Mouse (Mus musculus): ENCODE measurements at regions not wholly inside any gene's neighbourhood (a gene's known extent, or its start where the extent isn't known, plus 50 kb on each side); places are given as distances from the start of the nearest gene placed in this dataset.

DNA sequence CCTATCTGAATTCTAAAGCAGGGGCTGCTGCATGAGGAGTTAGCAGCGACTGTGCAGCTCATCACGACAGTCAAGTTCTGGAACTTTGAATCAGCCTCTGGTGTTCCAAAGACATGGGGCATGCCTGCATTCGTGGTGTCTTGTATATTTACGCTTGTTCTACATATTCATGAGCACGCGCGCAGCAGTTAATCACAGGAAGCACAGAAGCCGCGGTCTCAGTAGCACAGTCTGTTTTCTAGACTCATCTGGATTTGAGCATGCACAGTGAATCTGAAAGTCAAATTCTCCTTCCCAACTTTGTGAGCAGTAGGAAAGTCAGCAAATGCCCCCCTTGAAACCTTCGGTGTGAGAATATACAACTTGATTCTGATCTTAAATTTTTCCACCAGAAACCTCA is 327.3 kb downstream of the Plk2 start:
- no peak overlapping the region for H3K9ac ChIP-seq
- ATAC-seq (ENCODE audit: low FRiP score) = no peak
- H3K4me2 ChIP-seq = no peak overlapping the region

DNA sequence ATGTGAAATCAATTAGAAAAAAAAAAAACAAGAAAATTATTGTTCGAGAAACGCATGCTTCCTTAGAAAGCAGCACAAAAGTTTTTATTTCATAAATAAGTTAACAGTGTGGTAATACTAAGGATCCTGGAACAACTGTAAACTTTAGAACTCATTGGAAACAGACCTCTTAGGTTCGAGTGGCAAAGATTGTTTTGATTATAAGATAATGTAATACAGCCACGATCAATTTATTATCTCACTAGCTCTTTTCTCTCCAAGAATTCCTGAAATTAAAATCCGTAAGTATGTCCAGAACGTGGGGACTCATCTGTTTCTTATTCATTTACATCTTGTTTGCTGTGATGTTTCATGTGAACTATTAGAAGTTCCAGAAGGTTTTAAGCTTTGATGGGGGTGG is 327.9 kb downstream of the Plk2 start:
- Histone ChIP-seq H3K4me3 (no peak overlapping the region), H3K4me1 (replicated peaks) (no peaks in the 10 kb centered on the region), H3K9ac (no peak overlapping the region), H3K36me3 (no peaks in the 10 kb centered on the region), H3K27ac (no peak overlapping the region), H3K27me3 (no peaks in the 10 kb centered on the region), H3K9me3 (no peaks in the 10 kb centered on the region), H3K4me2 (no peak overlapping the region)
- WGBS = 74% methylated on average over 6 of the region's 6 CpGs
- no peak for ATAC-seq (ENCODE audit: low FRiP score)

More for the DNA sequence above, 327.3 kb downstream of the Plk2 start:
- Histone ChIP-seq H3K36me3 (no peaks in the 10 kb centered on the region), H3K9me3 (no peaks in the 10 kb centered on the region), H3K4me1 (replicated peaks) (no peaks in the 10 kb centered on the region), H3K27ac (no peak overlapping the region), H3K4me3 (no peak overlapping the region), H3K27me3 (no peaks in the 10 kb centered on the region)
- WGBS = 66% methylated on average over 10 of the region's 10 CpGs

DNA sequence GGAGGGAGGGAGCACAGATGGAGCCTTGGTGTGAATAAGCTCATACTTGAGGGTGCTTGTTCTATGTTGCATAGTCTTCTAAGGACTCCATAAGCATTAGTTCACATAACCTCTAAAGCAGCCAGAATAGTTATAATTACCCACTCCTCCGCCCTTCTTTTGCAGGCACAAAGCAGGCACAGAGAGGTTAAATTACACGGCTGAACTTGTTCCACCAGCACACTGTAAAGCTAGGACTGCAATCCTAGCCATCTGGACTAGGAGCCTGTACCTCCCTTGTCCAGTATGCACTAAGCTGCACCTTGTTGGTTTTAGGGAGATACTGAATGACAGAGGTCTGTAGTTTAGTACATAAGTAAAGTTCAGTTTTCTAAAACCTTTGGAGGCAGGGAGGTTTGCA is 330.0 kb downstream of the Plk2 start:
- H3K36me3 ChIP-seq = no peaks in the 10 kb centered on the region
- no peak overlapping the region for H3K27ac ChIP-seq
- H3K4me3 ChIP-seq = no peak overlapping the region
- 76% methylated on average over 2 of the region's 2 CpGs for WGBS
- H3K9ac ChIP-seq = no peak overlapping the region
- ATAC-seq (ENCODE audit: low FRiP score) = no peak
- no peak overlapping the region for H3K4me2 ChIP-seq
- H3K9me3 ChIP-seq = no peaks in the 10 kb centered on the region
- no peaks in the 10 kb centered on the region for H3K27me3 ChIP-seq
- H3K4me1 ChIP-seq (replicated peaks) = no peaks in the 10 kb centered on the region

DNA sequence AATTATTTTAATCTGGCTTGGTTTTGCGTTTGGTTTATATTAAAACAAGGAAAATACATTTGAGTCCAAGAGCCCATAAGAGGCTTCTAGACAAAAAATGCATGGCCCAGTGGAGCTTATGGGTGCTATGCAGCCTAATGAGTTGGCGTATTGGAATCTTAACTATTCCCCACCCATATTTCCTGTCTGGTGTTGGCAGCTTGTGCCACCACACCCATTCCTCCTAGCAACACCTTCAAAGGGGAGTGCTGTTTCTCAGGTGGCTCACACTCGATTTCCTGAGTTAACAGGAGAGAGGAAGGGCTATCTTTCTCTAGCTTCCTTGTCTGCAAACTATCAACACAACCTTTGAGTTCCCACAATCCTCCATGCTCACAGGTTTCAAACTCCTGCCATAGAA is 331.0 kb downstream of the Plk2 start:
- Histone ChIP-seq H3K27me3 (no peaks in the 10 kb centered on the region), H3K36me3 (no peaks in the 10 kb centered on the region), H3K4me2 (no peak overlapping the region), H3K27ac (no peak overlapping the region), H3K4me1 (replicated peaks) (no peaks in the 10 kb centered on the region), H3K9ac (no peak overlapping the region), H3K4me3 (no peak overlapping the region), H3K9me3 (no peaks in the 10 kb centered on the region)
- no peak for ATAC-seq (ENCODE audit: low FRiP score)
- 81% methylated on average over 3 of the region's 3 CpGs for WGBS

DNA sequence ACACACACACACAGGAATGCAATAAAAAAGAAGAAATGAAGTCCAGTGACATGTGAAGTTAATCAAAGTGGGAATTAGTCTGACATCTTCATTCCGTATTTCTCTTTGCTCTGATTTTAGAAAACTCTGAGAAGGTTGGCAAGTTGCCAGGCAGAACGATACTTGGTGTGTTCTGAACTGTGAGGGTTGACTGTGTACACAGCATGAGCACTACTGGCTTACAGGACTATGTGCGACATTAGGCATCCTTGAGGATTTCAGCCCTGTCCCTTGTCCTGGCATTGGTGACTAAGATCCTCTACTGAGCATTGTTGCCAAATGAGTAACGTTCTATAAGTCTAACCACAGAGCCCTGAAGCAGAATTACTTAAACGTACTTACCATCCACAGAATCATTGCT is 340.7 kb downstream of the Plk2 start:
- Histone ChIP-seq H3K27ac (no peak overlapping the region), H3K9ac (no peak overlapping the region), H3K4me3 (no peak overlapping the region), H3K27me3 (no peaks in the 10 kb centered on the region), H3K36me3 (no peaks in the 10 kb centered on the region), H3K4me2 (no peak overlapping the region), H3K4me1 (replicated peaks) (peaks cover 4% of the 10 kb centered on the region; the same call in 1 of the 2 replicates), H3K9me3 (no peaks in the 10 kb centered on the region)
- whole genome bisulfite sequencing = 54% methylated on average over 5 of the region's 5 CpGs
- ATAC-seq (ENCODE audit: low FRiP score) = no peak

DNA sequence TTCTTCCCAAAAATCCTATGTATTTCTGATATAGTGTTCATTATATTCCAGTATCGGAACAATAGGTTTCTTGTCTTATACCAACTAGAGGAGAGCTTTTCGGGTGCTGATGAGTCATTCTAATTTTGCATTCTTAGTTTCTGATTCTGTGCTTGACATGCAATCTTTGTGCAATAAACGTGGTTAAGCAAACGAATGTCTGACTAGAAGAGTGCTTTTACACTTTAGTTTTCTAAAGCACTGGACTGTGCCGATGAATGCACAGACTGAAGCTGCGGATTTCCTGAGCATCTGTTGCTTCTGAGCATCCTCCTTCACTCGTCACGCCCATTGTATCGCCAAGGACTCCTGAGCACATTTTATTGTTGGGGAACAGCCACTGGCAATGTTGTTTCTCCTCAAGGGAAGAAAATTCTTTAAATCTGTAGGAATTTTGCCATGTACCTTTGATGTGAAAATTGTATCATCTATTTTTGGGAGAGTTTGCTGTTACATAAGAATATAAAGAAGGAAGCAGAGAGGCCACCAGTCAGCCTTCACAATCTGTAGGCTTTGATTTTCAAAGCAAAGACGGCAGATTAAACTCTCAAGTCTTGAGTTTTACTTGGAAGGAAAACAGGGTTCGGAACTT is 346.8 kb downstream of the Plk2 start:
- H3K36me3 ChIP-seq = no peaks in the 10 kb centered on the region
- H3K27ac ChIP-seq = no peak overlapping the region
- no peaks in the 10 kb centered on the region for H3K27me3 ChIP-seq
- no peak overlapping the region for H3K4me3 ChIP-seq
- no peak overlapping the region for H3K4me2 ChIP-seq
- ATAC-seq (ENCODE audit: low FRiP score) = no peak
- no peaks in the 10 kb centered on the region for H3K9me3 ChIP-seq
- H3K4me1 ChIP-seq (replicated peaks) = no peaks in the 10 kb centered on the region
- 83% methylated on average over 11 of the region's 11 CpGs for WGBS
- no peak overlapping the region for H3K9ac ChIP-seq

DNA sequence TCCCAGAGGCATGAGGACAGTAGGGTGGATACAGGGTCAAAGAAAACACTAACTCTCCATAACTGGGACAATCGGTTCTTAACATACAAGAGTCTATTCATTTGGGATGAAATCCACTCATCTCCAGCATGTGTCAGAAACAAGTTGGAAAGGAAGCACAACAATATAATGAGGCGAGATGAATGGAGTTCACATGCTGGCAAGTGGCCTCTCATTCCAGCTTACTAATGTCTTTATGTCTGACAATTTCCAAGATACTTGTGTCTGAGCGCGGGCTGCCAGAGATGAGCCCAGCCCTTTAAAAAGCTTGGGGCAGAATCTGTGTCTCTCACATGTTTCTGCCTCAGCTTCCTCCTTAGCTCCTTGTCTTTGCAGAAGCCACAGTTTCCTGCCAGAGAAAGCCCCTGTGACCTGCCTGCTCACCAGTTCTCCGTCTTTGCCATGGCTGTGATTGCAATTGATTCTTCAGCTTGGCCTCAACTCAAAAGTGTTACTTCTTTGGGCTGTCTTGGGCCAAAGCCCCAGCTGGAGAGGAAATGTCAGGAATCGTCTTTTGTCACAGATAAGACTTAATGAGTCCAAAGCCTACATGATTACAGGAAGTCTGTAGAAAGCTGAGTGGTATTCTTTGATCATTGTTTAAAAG is 352.5 kb downstream of the Plk2 start:
- H3K9ac ChIP-seq = no peak overlapping the region
- no peak overlapping the region for H3K27ac ChIP-seq
- no peaks in the 10 kb centered on the region for H3K27me3 ChIP-seq
- H3K9me3 ChIP-seq = no peaks in the 10 kb centered on the region
- WGBS = 62% methylated on average over 6 of the region's 6 CpGs
- H3K4me3 ChIP-seq = no peak overlapping the region
- peaks cover 9% of the 10 kb centered on the region for H3K4me1 ChIP-seq (replicated peaks)
- ATAC-seq (ENCODE audit: low FRiP score) = no peak
- H3K36me3 ChIP-seq = no peaks in the 10 kb centered on the region
- no peak overlapping the region for H3K4me2 ChIP-seq

DNA sequence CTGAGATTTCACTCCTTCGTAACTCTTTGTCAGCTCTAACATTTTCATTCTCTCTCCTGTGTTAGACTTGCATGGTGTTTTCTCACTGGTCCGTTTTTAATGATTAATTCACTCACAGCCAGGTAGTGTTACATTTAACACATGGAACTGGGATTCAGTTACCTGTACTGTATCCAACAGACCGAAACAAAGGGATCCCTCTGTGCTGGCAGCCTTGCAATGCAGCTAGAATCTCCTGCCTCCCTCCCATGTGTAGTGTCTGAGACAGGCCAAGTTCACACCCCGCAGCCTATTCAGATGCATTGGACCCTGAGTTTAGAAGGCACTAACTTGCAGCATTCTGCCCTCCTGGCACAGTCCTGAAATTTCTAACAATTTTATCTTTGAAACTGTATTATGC is 357.9 kb downstream of the Plk2 start:
- H3K9me3 ChIP-seq = no peaks in the 10 kb centered on the region
- H3K27me3 ChIP-seq = no peaks in the 10 kb centered on the region
- no peak for ATAC-seq (ENCODE audit: low FRiP score)
- H3K36me3 ChIP-seq = no peaks in the 10 kb centered on the region
- no peak overlapping the region for H3K9ac ChIP-seq
- no peak overlapping the region for H3K27ac ChIP-seq
- no peak overlapping the region for H3K4me3 ChIP-seq
- H3K4me1 ChIP-seq (replicated peaks) = no peaks in the 10 kb centered on the region
- H3K4me2 ChIP-seq = no peak overlapping the region
- 91% methylated on average over 4 of the region's 4 CpGs for WGBS

DNA sequence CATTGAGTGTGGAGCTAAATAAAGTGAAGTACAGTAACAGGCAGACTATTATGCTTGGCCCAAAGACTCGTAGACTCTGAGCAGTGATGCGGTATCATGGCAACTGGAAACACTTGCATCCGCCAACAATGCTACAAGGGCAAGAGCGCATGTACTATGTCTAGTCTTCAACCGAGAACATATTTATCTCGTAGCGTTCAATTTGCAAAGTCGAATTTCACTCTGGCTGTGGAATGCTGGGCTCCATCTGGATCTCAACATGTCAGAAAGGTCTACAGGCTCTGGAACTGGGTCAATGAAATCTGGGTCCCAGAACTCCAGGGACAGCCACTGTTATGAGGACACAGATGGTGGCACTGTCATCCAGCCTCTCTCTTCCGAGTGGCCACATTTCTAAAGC is 359.7 kb downstream of the Plk2 start:
- ATAC-seq (ENCODE audit: low FRiP score) = no peak
- H3K4me3 ChIP-seq = no peak overlapping the region

DNA sequence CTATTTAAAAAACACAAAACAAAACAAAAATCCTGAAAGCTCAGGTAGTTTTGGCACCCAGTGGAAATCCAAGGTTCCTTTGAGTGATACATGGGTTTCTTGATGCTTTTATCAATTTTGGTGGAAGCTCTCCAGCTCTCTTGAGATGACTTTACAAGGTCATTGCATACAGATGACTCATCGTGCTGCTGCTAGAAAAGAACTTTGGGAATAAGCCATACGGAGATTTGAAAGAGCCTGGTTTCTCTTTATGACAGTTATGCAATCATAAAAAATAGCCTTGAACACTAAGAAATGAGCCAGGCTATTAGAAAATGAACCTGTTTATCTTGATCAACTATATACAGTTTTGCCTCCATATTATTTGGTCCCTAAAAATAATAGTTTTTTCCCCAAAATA is 362.0 kb downstream of the Plk2 start:
- Histone ChIP-seq H3K4me1 (replicated peaks) (no peaks in the 10 kb centered on the region), H3K9ac (no peak overlapping the region), H3K9me3 (no peaks in the 10 kb centered on the region), H3K4me3 (no peak overlapping the region), H3K36me3 (no peaks in the 10 kb centered on the region), H3K27me3 (no peaks in the 10 kb centered on the region), H3K27ac (no peak overlapping the region), H3K4me2 (no peak overlapping the region)
- ATAC-seq (ENCODE audit: low FRiP score) = no peak
- WGBS = 88% methylated on average over 2 of the region's 2 CpGs

More for the DNA sequence above, 359.7 kb downstream of the Plk2 start:
- Histone ChIP-seq H3K9me3 (no peaks in the 10 kb centered on the region), H3K9ac (no peak overlapping the region), H3K27me3 (no peaks in the 10 kb centered on the region), H3K36me3 (no peaks in the 10 kb centered on the region), H3K27ac (no peak overlapping the region; the same call in 1 of the 2 replicates), H3K4me1 (replicated peaks) (no peaks in the 10 kb centered on the region), H3K4me2 (no peak overlapping the region)
- 80% methylated on average over 9 of the region's 9 CpGs for WGBS

DNA sequence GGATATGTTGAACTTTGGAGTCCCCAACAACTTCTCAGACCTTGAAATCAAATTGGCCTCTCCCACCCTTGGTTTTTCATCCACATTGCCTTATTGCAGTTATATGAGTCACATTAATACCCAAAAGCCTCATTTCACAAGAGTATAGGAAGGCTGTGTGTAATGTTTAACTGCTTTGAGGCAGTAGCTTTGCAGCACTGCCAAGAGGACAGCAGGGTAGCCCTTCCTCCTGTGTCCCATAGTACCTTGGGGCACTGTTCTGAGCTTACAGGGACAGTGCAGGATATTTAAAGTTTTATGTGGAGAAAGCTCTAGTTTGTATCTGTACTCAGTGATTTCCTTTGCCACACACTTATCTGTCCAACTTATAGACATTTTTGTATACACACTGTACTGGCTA is 374.4 kb downstream of the Plk2 start:
- no peak for ATAC-seq (ENCODE audit: low FRiP score)
- Histone ChIP-seq H3K9ac (no peak overlapping the region), H3K27me3 (no peaks in the 10 kb centered on the region), H3K36me3 (no peaks in the 10 kb centered on the region), H3K9me3 (no peaks in the 10 kb centered on the region), H3K4me3 (no peak overlapping the region), H3K4me1 (replicated peaks) (no peaks in the 10 kb centered on the region), H3K27ac (no peak overlapping the region), H3K4me2 (no peak overlapping the region)

DNA sequence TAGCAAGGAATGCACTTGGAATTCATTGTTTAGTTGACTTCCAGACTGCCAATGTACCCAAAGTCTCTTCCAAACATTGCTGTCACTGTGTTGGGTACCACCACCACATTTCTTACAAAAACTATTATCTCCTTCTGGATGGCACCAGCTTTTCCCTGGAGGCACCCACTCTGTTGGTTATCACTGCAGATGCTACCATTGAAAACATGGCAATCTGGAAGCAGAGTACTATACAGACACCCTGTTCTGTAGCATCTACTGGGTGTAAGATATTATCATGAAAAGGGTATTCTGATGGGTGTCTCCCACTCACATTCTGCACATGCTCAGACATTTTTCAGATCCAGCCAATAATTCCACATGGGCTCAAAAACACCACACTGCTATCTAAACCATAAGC is 380.4 kb downstream of the Plk2 start:
- H3K4me2 ChIP-seq = no peak overlapping the region
- H3K9ac ChIP-seq = no peak overlapping the region
- no peaks in the 10 kb centered on the region for H3K27me3 ChIP-seq
- ATAC-seq (ENCODE audit: low FRiP score) = no peak
- no peaks in the 10 kb centered on the region for H3K36me3 ChIP-seq
- H3K9me3 ChIP-seq = no peaks in the 10 kb centered on the region
- H3K4me3 ChIP-seq = no peak overlapping the region
- H3K4me1 ChIP-seq (replicated peaks) = no peaks in the 10 kb centered on the region
- H3K27ac ChIP-seq = no peak overlapping the region

DNA sequence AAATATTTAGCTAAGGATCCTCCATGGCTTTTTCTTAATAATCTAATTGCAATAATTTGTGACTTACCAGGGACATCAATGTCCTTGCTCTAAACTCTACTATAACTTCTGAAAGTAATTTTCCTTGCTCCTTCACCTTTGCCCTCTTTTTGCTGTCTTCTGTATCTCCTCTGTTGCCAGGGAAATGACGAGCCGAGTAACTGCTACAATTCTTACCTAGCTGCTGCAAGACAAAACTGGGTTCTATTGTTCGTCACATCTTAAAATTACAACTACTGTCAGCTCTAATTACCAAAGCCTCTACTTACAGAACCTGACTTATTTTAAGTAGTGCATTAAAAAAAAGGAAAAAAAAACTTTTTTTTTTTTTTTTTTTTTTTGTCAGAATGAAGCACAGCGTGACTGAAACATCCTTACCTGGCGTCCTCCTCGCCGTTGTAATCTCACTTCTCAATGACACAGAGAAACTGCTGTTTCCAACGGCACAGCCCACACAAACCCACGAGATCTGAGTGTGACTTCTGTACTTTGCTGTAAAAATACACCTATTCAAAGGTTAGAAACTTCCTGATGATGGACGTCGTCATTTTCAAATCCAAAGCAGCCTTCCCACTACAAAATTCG is 389.4 kb downstream of the Plk2 start:
- H3K36me3 ChIP-seq = no peaks in the 10 kb centered on the region
- H3K4me1 ChIP-seq (replicated peaks) = no peaks in the 10 kb centered on the region
- H3K27ac ChIP-seq = no peak overlapping the region
- WGBS = 85% methylated on average over 12 of the region's 12 CpGs
- ATAC-seq (ENCODE audit: low FRiP score) = no peak
- no peaks in the 10 kb centered on the region for H3K9me3 ChIP-seq
- H3K4me3 ChIP-seq = no peak overlapping the region
- no peak overlapping the region for H3K9ac ChIP-seq
- H3K27me3 ChIP-seq = no peaks in the 10 kb centered on the region
- H3K4me2 ChIP-seq = no peak overlapping the region
